In the genomic region with DNA sequence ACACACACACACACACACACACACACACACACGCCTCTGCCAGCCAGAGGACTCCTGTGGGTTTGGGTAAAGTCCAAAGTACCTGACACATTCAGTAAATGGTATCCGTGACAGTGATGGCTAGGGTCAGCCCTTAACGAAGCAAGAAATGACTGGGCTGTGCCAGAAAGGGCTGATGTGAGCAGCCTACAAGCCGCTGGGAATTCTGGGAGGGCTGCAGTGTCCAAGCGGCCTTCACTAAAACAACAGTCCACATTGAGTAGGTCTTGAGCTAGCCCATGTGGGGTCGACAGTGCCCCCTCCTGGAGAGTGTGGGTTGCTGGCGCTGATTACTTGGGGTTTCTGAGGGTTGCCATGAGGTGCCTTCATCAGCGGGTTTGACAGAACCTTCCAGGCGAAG, we compare ENCODE assay signal across 11 mouse cellular contexts. TPM values are rescaled to one million over a fixed set of nuclear protein-coding genes. Genes with fewer than 3 reads are reported as not detected.
DNase-seq lines count a peak whose midpoint lies in the region; ATAC-seq and TF ChIP-seq lines count a peak whose summit lies in the region.
"Had no signal": no experiment of that assay in that cellular context is flagged by ENCODE, and none has a peak within 500 bp of the region (broad histone marks: within the 10 kb centered on the region; RNA-seq: fewer than 3 reads in every experiment).

No protein-coding gene starts in this region.

- no peak for DNase-seq in lung, postnatal 0 days (ENCODE audit: low spot score)
- no peak for DNase-seq in lung, postnatal 14 days
- peak; percentile 90 for DNase-seq in R1 (ENCODE audit: low read depth, low spot score)
- DNase-seq in kidney, adult 8-10 months: peak; percentile 66 to 69
- DNase-seq in naive thymus-derived CD4-positive, alpha-beta T cell, adult 2 months (ENCODE audit: low read depth): peak; percentile 5
- no peak for DNase-seq in cerebellum, adult 9-11 months
- DNase-seq: adrenal gland, postnatal 14 days; left cerebral cortex, postnatal 4 days; spleen, adult 18-20 months had no signal

- no peaks in the 10 kb centered on the region for H3K9me3 ChIP-seq in lung, postnatal 0 days (ENCODE audit: low read length)
- H3K9me3 ChIP-seq in hindbrain, embryonic 16.5 days (ENCODE audit: control insufficient read depth, low read length): no peaks in the 10 kb centered on the region

- no peaks in the 10 kb centered on the region for H3K27me3 ChIP-seq in lung, postnatal 0 days (replicated peaks; ENCODE audit: insufficient read depth, low read length)
- no peaks in the 10 kb centered on the region for H3K27me3 ChIP-seq in hindbrain, embryonic 16.5 days (replicated peaks; ENCODE audit: control insufficient read depth, insufficient read depth, low read length)

- no peak for TF ChIP-seq EP300 in lung, postnatal 0 days (IDR thresholded peaks at IDR 0.05)

- WGBS in lung, postnatal 0 days: 69% methylated on average over 9 of the region's 9 CpGs
- WGBS in hindbrain, embryonic 16.5 days: 71% methylated on average over 9 of the region's 9 CpGs

- H3K27ac ChIP-seq in lung, postnatal 0 days (ENCODE audit: low read length): no peak overlapping the region
- H3K27ac ChIP-seq in hindbrain, embryonic 16.5 days (ENCODE audit: low read depth, low read length): no peak overlapping the region

- H3K4me1 ChIP-seq in lung, postnatal 0 days (ENCODE audit: insufficient read depth, low read depth, low read length): no peaks in the 10 kb centered on the region
- H3K4me1 ChIP-seq in hindbrain, embryonic 16.5 days (ENCODE audit: control insufficient read depth, insufficient read depth, low read depth, low read length): peaks cover 12% of the 10 kb centered on the region

- H3K4me3 ChIP-seq in lung, postnatal 0 days (ENCODE audit: low read depth, low read length): no peak overlapping the region
- no peak overlapping the region for H3K4me3 ChIP-seq in hindbrain, embryonic 16.5 days (ENCODE audit: low read length)

- peak; percentile 41 for TF ChIP-seq CTCF in lung, postnatal 0 days (IDR thresholded peaks at IDR 0.05)

- H3K4me2 ChIP-seq in lung, postnatal 0 days (replicated peaks; ENCODE audit: low read depth, low read length): no peak overlapping the region
- H3K4me2 ChIP-seq in hindbrain, embryonic 16.5 days (ENCODE audit: low read length): no peak overlapping the region

- no peak; the same call in 1 of the 2 replicates for ATAC-seq in lung, postnatal 0 days
- no peak for ATAC-seq in megakaryocyte-erythroid progenitor cell, adult 5-6 weeks (replicated peaks; ENCODE audit: low FRiP score, low TSS enrichment, poor library complexity, severe bottlenecking)
- no peak for ATAC-seq in hindbrain, embryonic 16.5 days

- no peaks in the 10 kb centered on the region for H3K36me3 ChIP-seq in lung, postnatal 0 days (ENCODE audit: insufficient read depth, low read length)
- no peaks in the 10 kb centered on the region for H3K36me3 ChIP-seq in hindbrain, embryonic 16.5 days (ENCODE audit: control insufficient read depth, insufficient read depth, low read length)

- H3K9ac ChIP-seq in lung, postnatal 0 days (replicated peaks; ENCODE audit: low read depth): no peak overlapping the region
- no peak overlapping the region for H3K9ac ChIP-seq in hindbrain, embryonic 16.5 days (ENCODE audit: low read depth, low read length)

RNA-seq across cellular contexts. Expression of a gene that starts 33.8 kb away (rescaled TPM):
- 2.0 and 2.5 TPM in 2 replicates for polyA plus RNA-seq in lung, postnatal 0 days (2015; fragmentation: Nextera tagmentation; extraction: Ambion mirVana)
- total RNA-seq in megakaryocyte-erythroid progenitor cell, adult 5-6 weeks (2014; fragmentation: Nextera tagmentation): not detected in 2 replicates
- not detected in 2 replicates for total RNA-seq in megakaryocyte-erythroid progenitor cell, adult 5-6 weeks (2017)
- 1.2 TPM in 2 replicates for polyA plus RNA-seq in hindbrain, embryonic 16.5 days (2015; fragmentation: Nextera tagmentation; extraction: Ambion mirVana)

Comparison
In these comparisons a context has a peak if more than half of its experiments do, and no peak if none do; other contexts are left out.
1. DNase-seq: peak in R1 (single experiment), kidney, adult 8-10 months (2 of 2) and naive thymus-derived CD4-positive, alpha-beta T cell, adult 2 months (single experiment); none in lung, postnatal 0 days (single experiment), lung, postnatal 14 days (single experiment) and cerebellum, adult 9-11 months (single experiment).